Mouse (Mus musculus): Measurements from ENCODE around the gene Alox12.

DNA sequence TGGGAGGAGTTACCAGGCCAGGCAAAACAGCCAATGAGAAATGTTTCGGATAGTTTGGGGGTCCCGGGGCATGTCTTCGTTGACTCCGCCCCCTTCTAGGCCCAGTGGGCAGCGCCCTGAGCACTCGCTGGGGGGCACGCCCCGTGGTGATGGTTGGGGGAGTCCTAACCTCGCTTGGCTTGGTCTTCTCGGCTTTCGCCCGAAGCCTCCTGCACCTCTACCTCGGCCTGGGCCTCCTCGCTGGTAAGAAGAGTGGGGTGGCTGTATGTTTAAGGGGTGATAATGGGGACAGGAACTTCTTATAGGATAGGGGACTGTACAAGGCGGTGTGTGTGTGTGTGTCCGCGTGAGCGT lies 40.3 kb downstream of the Alox12 start:
- TF ChIP-seq CTCF (IDR thresholded peaks at IDR 0.05; ENCODE audit: borderline replicate concordance, extremely low read depth, insufficient read depth, insufficient read length) (no peak), POLR2A (IDR thresholded peaks at IDR 0.05; ENCODE audit: borderline replicate concordance, extremely low read depth, insufficient read depth, insufficient read length, poor library complexity, severe bottlenecking) (no peak)

All from brain, embryonic 14.5 days (tissue).